In the genomic region with DNA sequence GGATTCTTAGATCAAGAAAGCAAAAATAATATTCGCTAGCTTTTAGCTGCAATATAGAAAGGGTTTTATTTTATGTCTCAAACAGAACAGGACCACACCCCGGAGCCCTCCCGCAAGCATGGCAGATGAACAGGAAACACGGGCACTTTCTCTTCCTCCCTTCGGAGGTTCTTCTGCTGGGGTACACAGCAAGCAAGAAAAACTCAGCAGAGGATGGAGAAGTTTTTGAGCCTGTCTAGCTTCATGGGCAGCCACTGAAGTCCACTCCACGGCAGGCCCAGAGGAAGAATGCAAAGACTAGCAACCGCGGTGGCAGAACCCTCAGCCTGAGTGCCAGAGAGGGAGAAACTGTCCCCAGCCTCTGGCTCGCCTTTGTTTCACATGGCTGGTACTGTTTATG, we compare ENCODE assay signal across 19 mouse cellular contexts.
A peak's percentile ranks its signal among the peaks of the same experiment; 100 is the strongest.
DNase-seq lines count a peak whose midpoint lies in the region; ATAC-seq and TF ChIP-seq lines count a peak whose summit lies in the region.
"Had no signal": no experiment of that assay in that cellular context is flagged by ENCODE, and none has a peak within 500 bp of the region (broad histone marks: within the 10 kb centered on the region; RNA-seq: fewer than 3 reads in every experiment).

No protein-coding gene starts in this region.

- WGBS in hindbrain, postnatal 0 days, result 58% methylated on average over 9 of the region's 9 CpGs
- WGBS in hindbrain, embryonic 13.5 days, result 72% methylated on average over 9 of the region's 9 CpGs
- 59% methylated on average over 9 of the region's 9 CpGs for WGBS in midbrain, embryonic 13.5 days
- WGBS in midbrain, embryonic 16.5 days, result 59% methylated on average over 9 of the region's 9 CpGs

- H3K4me3 ChIP-seq in hindbrain, postnatal 0 days (ENCODE audit: low read length), result no peak overlapping the region
- H3K4me3 ChIP-seq in hindbrain, embryonic 13.5 days, result no peak overlapping the region
- no peak overlapping the region for H3K4me3 ChIP-seq in midbrain, embryonic 13.5 days (replicated peaks)
- no peak overlapping the region for H3K4me3 ChIP-seq in midbrain, embryonic 16.5 days (ENCODE audit: low read depth, low read length)
- H3K4me3 ChIP-seq in bone marrow macrophage, adult 2 months (ENCODE audit: insufficient read depth, low read length), result peak overlapping the region; percentile 17; the same call in 1 of the 2 replicates
- H3K4me3 ChIP-seq: gastrocnemius, adult 2 months; heart, adult 2 months; layer of hippocampus, adult 2 months; limb, embryonic 13.5 days; liver, embryonic 15.5 days had no signal

- no peaks in the 10 kb centered on the region for H3K36me3 ChIP-seq in hindbrain, postnatal 0 days (ENCODE audit: insufficient read depth, low read length)
- H3K36me3 ChIP-seq in hindbrain, embryonic 13.5 days, result no peaks in the 10 kb centered on the region
- H3K36me3 ChIP-seq in midbrain, embryonic 13.5 days, result no peaks in the 10 kb centered on the region
- H3K36me3 ChIP-seq in midbrain, embryonic 16.5 days (ENCODE audit: control insufficient read depth, insufficient read depth, low read length), result no peaks in the 10 kb centered on the region
- H3K36me3 ChIP-seq: G1E; limb, embryonic 13.5 days; liver, embryonic 15.5 days had no signal

- H3K9me3 ChIP-seq in hindbrain, postnatal 0 days (ENCODE audit: low read length), result no peaks in the 10 kb centered on the region
- no peaks in the 10 kb centered on the region for H3K9me3 ChIP-seq in hindbrain, embryonic 13.5 days
- H3K9me3 ChIP-seq in midbrain, embryonic 13.5 days, result no peaks in the 10 kb centered on the region
- no peaks in the 10 kb centered on the region for H3K9me3 ChIP-seq in midbrain, embryonic 16.5 days (replicated peaks; ENCODE audit: control insufficient read depth, low read length, poor library complexity, severe bottlenecking)
- H3K9me3 ChIP-seq: G1E; limb, embryonic 13.5 days; liver, embryonic 15.5 days had no signal

- no peak for ATAC-seq in hindbrain, postnatal 0 days
- ATAC-seq in hindbrain, embryonic 13.5 days (ENCODE audit: low FRiP score), result no peak
- ATAC-seq in midbrain, embryonic 13.5 days, result no peak
- no peak for ATAC-seq in midbrain, embryonic 16.5 days
- ATAC-seq: forebrain, postnatal 0 days had no signal

- peak overlapping the region; percentile 6; the same call in 1 of the 2 replicates for H3K4me2 ChIP-seq in hindbrain, postnatal 0 days (ENCODE audit: low read depth, low read length)
- no peak overlapping the region for H3K4me2 ChIP-seq in hindbrain, embryonic 13.5 days
- peak overlapping the region; percentile 19; the same call in 1 of the 2 replicates for H3K4me2 ChIP-seq in midbrain, embryonic 13.5 days (replicated peaks)
- no peak overlapping the region for H3K4me2 ChIP-seq in midbrain, embryonic 16.5 days (ENCODE audit: low read length)
- H3K4me2 ChIP-seq: hindbrain, embryonic 14.5 days; limb, embryonic 13.5 days; liver, embryonic 15.5 days had no signal

- peak overlapping the region; percentile 21; the same call in 1 of the 2 replicates for H3K27ac ChIP-seq in hindbrain, postnatal 0 days
- no peak overlapping the region for H3K27ac ChIP-seq in hindbrain, embryonic 13.5 days
- no peak overlapping the region for H3K27ac ChIP-seq in midbrain, embryonic 13.5 days
- no peak overlapping the region for H3K27ac ChIP-seq in midbrain, embryonic 16.5 days (ENCODE audit: low read length)
- peak overlapping the region; percentile 23 for H3K27ac ChIP-seq in bone marrow macrophage, adult 2 months (ENCODE audit: insufficient read depth, low read depth, low read length)
- H3K27ac ChIP-seq: gastrocnemius, adult 2 months; heart, adult 2 months; hindbrain, embryonic 14.5 days; kidney, postnatal 0 days; layer of hippocampus, adult 2 months; limb, embryonic 13.5 days; liver, embryonic 15.5 days had no signal

- no peak for TF ChIP-seq POLR2A in bone marrow macrophage, adult 2 months (IDR thresholded peaks at IDR 0.05; ENCODE audit: borderline replicate concordance, low read depth, low read length)

- H3K9ac ChIP-seq in hindbrain, postnatal 0 days (replicated peaks; ENCODE audit: low read length), result no peak overlapping the region; the same call in 1 of the 2 replicates
- H3K9ac ChIP-seq in hindbrain, embryonic 13.5 days, result no peak overlapping the region
- no peak overlapping the region; the same call in 1 of the 2 replicates for H3K9ac ChIP-seq in midbrain, embryonic 13.5 days (replicated peaks)
- no peak overlapping the region for H3K9ac ChIP-seq in midbrain, embryonic 16.5 days (ENCODE audit: low read depth, low read length)
- H3K9ac ChIP-seq: forebrain, postnatal 0 days; hindbrain, embryonic 14.5 days; limb, embryonic 13.5 days; liver, embryonic 15.5 days had no signal

- DNase-seq in hindbrain, postnatal 0 days (ENCODE audit: low spot score), result peak; percentile 22
- peak; percentile 46 to 58 for DNase-seq in spleen, postnatal 36 days (ENCODE audit: low spot score in 2 of 2)
- DNase-seq in neural tube, embryonic 10.5 days (ENCODE audit: extremely low spot score, low spot score), result no peak
- DNase-seq: forebrain, postnatal 0 days; gastrocnemius, adult 2 months; kidney, adult 11 months; lung, postnatal 14 days; right cerebral cortex, postnatal 14 days had no signal

- H3K27me3 ChIP-seq in hindbrain, postnatal 0 days (ENCODE audit: insufficient read depth, low read length), result no peaks in the 10 kb centered on the region
- 0 out of 2 replicates have a peak, but pooled peaks cover 3% of the 10 kb centered on the region for H3K27me3 ChIP-seq in hindbrain, embryonic 13.5 days
- peaks cover 17% of the 10 kb centered on the region for H3K27me3 ChIP-seq in midbrain, embryonic 13.5 days
- 0 out of 2 replicates have a peak, but pooled peaks cover 2% of the 10 kb centered on the region for H3K27me3 ChIP-seq in midbrain, embryonic 16.5 days (ENCODE audit: control insufficient read depth, insufficient read depth, low read depth, low read length)

- TF ChIP-seq CTCF in hindbrain, postnatal 0 days (IDR thresholded peaks at IDR 0.05; ENCODE audit: low read depth), result no peak
- no peak for TF ChIP-seq CTCF in bone marrow macrophage, adult 2 months (IDR thresholded peaks at IDR 0.05; ENCODE audit: low read depth, low read length)

- H3K4me1 ChIP-seq in hindbrain, postnatal 0 days (ENCODE audit: insufficient read depth, low read length), result no peaks in the 10 kb centered on the region
- H3K4me1 ChIP-seq in hindbrain, embryonic 13.5 days (replicated peaks), result no peaks in the 10 kb centered on the region
- peaks cover 16% of the 10 kb centered on the region for H3K4me1 ChIP-seq in midbrain, embryonic 13.5 days (replicated peaks)
- no peaks in the 10 kb centered on the region; the same call in 1 of the 2 replicates for H3K4me1 ChIP-seq in midbrain, embryonic 16.5 days (ENCODE audit: control insufficient read depth, insufficient read depth, low read length)
- H3K4me1 ChIP-seq in bone marrow macrophage, adult 2 months (ENCODE audit: control insufficient read depth, insufficient read depth, low read length), result peaks cover 23% of the 10 kb centered on the region
- H3K4me1 ChIP-seq: liver, embryonic 15.5 days had no signal

Comparison
In these comparisons a context has a peak if more than half of its experiments do, and no peak if none do; other contexts are left out.
1. H3K27ac ChIP-seq: peak in hindbrain, postnatal 0 days (single experiment) and bone marrow macrophage, adult 2 months (single experiment); none in hindbrain, embryonic 13.5 days (single experiment), midbrain, embryonic 13.5 days (single experiment) and midbrain, embryonic 16.5 days (single experiment).
2. H3K4me2 ChIP-seq: peak in hindbrain, postnatal 0 days (single experiment) and midbrain, embryonic 13.5 days (single experiment); none in hindbrain, embryonic 13.5 days (single experiment) and midbrain, embryonic 16.5 days (single experiment).